Mouse (Mus musculus) cerebellum, adult 2 months (tissue): Measurements from ENCODE around the gene Gnb1l.

Source experiments
- CTCF ChIP-seq: fragments of 200-500 bp; IDR thresholded peaks from 2 replicates; pipeline ENCODE4 v1.5.1; 2011; ENCODE audit warnings: low read depth, mild to moderate bottlenecking, control low read depth, low read length, moderate library complexity, borderline replicate concordance; ENCODE audit not compliant: insufficient read depth
- POLR2A ChIP-seq: fragments of 200-500 bp; IDR thresholded peaks from 2 replicates; pipeline ENCODE4 v1.6.1; 2011; ENCODE audit warnings: low read length, control low read depth, borderline replicate concordance; ENCODE audit not compliant: insufficient read depth

DNA sequence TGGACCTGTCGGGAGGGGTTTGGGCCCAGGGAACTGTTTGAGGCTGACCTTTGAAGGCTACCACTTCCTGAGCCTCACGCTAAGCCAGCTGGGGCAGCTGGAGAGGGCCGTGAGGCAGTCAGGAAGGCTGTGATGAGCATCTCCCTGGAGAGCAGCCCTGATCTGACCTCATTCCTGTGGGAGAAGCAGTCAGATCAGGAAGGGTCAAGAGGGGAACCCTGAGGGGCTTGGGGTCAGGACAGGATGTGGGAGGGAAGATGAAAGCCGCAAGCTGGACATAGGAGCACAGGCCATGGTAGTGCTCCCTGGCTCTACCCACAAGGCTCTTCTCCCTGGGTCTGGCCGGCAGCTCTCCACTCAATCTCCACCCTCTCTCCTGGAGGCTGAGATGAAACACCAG is 44.7 kb upstream of the Gnb1l start:
- TF ChIP-seq CTCF (no peak), POLR2A (no peak)
